Mouse (Mus musculus): Measurements from ENCODE around the gene Gabpb2. TPM values are rescaled to one million over a fixed set of nuclear protein-coding genes. Genes with fewer than 3 reads are reported as not detected.

Gabpb2 gene
- total RNA-seq (2015): 28.5 and 29.3 TPM in 2 replicates
- 43.1 and 57.7 TPM in 2 replicates for total RNA-seq (2017)

DNA sequence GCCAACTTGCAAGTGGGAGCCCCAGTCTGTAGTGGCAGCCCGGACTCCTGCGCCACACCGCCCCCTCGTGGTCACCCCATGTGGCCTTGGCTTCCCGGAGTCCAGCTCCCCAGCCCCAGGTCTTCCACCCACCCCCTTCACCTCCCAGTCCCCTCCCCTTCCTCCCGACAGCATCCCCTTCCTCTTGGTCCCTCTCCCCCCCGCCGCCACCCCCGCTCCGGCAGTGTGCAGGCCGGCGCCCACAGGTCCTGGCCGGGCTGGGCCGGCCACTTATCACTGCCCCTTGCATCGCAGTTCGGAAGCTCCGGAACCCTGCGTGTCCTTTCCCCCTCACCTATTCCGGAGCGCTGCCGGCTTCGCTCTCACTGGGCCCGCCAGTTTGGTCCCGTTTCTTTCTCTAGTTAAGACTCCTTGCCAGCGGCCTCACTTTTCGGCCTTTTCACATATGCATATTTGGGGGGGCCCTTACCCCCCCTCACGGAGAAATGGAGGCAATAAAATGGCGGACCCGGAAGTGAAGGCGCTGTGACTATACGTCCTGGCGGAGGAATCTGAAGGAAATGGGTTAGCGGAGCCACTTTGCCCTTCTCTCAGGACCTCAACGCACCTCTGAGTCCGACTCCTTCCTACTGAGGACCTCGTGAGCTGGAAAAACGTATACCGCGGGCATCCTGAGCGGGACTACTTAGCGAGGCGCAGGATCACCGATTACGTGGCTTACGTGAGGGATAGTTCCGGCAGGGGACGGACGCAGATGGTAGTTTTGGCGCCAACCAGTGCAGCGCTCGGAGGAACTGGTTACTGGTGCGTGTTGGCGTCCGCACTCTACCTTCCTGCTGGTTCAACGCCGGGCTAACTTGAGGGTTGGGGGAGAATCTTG, at the start of gene Gabpb2:
Gene Gabpb2, minus strand, starts transcription at position 662 of the 880 bp plus-strand sequence.
- ATAC-seq (replicated peaks; ENCODE audit: poor library complexity): peak; percentile 87

GRCm38 (mm10) chr3:95266052-95266451, 48.3 kb upstream of the Gabpb2 start:
- no peak for ATAC-seq (replicated peaks; ENCODE audit: poor library complexity)

DNA sequence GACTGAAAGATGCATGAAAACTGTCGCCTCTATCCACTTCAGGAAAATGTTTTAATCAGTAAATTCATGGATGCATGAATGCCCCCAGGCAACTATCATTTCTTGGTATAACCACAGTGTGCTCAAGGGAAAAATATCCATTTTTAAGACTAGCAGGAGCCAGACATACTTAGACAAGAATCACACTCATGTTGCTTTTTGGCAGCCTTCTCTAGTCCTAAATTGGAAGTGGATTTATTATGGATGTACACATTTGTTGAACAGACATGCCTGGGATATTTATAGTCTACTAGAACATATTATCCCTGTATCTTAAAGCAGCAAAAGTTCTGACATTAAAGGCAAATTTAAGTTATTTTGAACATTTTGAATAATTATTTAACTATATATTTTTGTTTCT, 47.0 kb upstream of the Gabpb2 start:
- no peak for ATAC-seq (replicated peaks; ENCODE audit: poor library complexity)

- peak; percentile 98 for ATAC-seq (replicated peaks; ENCODE audit: poor library complexity)
These were observed 45.5 kb upstream of the Gabpb2 start for GRCm38 (mm10) chr3:95263089-95263739.

DNA sequence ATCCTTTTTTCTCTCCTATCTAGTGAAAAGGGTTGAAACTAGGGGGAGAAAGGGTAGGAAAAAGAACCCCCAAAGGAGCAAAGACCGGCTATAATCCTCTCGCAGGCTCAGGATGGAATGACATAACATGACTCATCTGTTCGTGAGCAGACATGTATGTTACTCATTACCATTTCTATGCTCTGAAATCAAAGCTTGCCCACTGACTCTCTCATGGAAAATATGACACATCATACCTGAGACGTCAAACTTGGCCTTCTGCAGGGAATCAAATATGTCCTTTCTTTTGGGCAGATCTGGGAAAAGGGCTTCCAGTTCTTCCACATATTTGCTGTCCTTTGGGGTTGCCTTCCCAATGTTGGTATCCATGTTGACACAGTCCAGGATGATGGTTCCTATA, 44.3 kb upstream of the Gabpb2 start:
- ATAC-seq (replicated peaks; ENCODE audit: poor library complexity): no peak

- ATAC-seq (replicated peaks; ENCODE audit: poor library complexity): no peak
These were observed 39.2 kb upstream of the Gabpb2 start for GRCm38 (mm10) chr3:95256931-95257330.

DNA sequence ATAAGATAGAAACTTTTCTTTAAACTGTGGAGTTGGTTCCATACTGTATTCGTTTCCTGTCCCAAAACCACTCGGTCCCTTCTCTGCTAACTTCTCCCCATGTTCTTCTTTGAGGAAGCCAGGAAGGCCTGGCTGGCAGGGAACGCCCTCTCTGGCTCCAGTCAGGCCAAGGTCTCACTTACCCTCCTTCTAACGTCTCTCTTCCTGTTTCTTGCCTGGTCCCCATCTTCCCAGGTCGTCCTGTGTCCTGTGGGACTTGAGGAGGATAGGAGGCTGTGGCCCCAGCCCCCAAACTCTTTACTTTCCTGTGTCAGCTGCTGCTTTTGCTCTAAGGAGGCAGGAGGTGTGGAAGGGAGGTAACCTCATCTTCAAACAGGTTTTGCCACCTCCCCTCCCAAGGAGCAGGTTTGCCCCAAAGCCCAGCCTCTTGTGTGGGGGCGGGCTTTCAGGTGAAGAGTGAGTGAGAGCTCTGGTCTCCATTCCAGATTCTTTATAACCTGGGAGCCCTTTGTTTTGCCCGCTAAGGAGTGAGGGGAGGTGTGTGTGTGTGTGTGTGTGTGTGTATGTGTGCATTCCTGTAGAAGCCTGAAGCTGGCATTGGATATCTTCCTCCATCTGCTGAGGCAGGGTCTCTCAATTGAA, 33.2 kb upstream of the Gabpb2 start, which contains the start of gene Bnipl:
Gene Bnipl, minus strand, starts transcription at position 411 of the 642 bp plus-strand sequence.
- ATAC-seq (replicated peaks; ENCODE audit: poor library complexity): no peak

- ATAC-seq (replicated peaks; ENCODE audit: poor library complexity): no peak
These were observed 32.6 kb upstream of the Gabpb2 start for GRCm38 (mm10) chr3:95250361-95250760.

- no peak for ATAC-seq (replicated peaks; ENCODE audit: poor library complexity)
These were observed 30.1 kb upstream of the Gabpb2 start for GRCm38 (mm10) chr3:95247660-95248336.

GRCm38 (mm10) chr3:95246465-95247231, 28.9 kb upstream of the Gabpb2 start:
- ATAC-seq (replicated peaks; ENCODE audit: poor library complexity): peak; percentile 89

DNA sequence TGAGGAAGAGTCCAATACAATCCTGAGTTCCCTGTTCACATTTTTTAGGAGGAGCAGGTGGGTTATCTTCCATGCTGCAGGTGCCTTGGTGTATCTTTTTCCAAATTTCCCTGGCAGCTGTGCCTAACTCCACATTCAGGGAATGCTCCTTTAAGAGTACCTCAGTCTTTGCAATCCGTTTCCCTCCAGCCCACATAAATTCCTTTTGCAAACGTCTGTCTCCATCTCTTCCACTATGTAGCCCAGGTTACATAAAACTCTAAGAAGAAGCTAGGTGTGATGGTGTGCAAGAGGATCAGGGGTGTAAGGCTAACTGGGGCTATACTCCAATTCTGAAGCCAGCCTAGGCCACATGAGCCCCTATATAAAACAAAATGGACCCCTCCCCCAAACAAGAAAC, 25.4 kb upstream of the Gabpb2 start:
- no peak for ATAC-seq (replicated peaks; ENCODE audit: poor library complexity)

GRCm38 (mm10) chr3:95241498-95241897, 23.8 kb upstream of the Gabpb2 start, which contains the start of gene Gm128:
Gm128 (minus strand) TSS chr3:95241598.
- ATAC-seq (replicated peaks; ENCODE audit: poor library complexity): no peak

GRCm38 (mm10) chr3:95240900-95241299, 23.2 kb upstream of the Gabpb2 start:
- ATAC-seq (replicated peaks; ENCODE audit: poor library complexity): 0 out of 2 replicates have a peak, but pooled peaks have one; percentile 27

GRCm38 (mm10) chr3:95239971-95240370, 22.3 kb upstream of the Gabpb2 start:
- no peak for ATAC-seq (replicated peaks; ENCODE audit: poor library complexity)

- peak; percentile 26; the same call in 1 of the 2 replicates for ATAC-seq (replicated peaks; ENCODE audit: poor library complexity)
These were observed 21.3 kb upstream of the Gabpb2 start for GRCm38 (mm10) chr3:95239022-95239421.

GRCm38 (mm10) chr3:95237541-95238099, 19.9 kb upstream of the Gabpb2 start:
- no peak for ATAC-seq (replicated peaks; ENCODE audit: poor library complexity)

DNA sequence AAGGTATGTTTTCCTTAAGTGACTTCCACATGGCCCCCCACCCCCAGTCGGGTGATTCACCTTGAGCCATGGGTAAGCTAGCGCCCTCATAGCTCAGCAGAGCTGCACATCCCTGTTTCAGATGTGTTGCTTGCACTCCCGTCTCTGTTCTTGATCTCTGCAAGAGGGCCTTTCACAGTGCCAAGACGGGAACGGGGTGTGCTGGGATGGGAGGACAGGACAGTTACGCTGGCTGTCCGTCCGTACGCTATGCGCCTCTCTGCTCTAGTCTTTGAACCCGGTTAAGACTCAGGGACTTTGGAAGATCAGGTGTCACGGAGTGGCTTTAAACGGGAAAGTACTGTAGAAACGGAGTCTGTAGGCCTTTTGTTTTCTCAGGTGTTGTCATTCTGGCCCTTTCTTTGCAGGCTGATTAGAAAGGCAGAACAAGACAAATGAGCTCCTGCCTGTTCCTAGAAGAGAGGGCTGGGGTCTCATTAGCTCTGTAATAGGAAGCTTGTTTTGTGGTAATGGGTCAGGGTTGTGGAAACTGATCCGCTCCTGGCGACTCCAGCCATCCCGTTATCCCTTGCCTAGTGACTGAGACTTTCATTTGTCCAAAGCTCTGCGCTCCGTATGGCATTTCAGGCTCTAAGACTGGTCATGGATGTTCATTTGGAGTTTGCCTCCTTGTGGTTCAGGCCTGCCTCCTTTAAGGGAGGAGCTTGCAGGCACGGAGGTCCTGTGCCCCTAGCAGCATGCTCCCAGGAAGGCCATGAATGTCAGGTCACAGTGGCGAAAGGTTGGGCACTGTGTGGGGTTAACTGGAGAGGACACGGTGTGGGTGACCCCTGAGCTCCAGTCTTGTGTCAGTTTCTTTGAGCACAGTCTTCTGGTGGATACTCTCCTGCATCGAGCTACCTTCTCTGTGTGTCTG, 17.9 kb upstream of the Gabpb2 start:
- ATAC-seq (replicated peaks; ENCODE audit: poor library complexity): no peak

GRCm38 (mm10) chr3:95233303-95233980, 15.7 kb upstream of the Gabpb2 start:
- no peak for ATAC-seq (replicated peaks; ENCODE audit: poor library complexity)

Data from megakaryocyte progenitor cell, adult 5-6 weeks (primary cell).